Mouse (Mus musculus) liver, postnatal 0 days (tissue): ENCODE measurements at regions not wholly inside any gene's neighbourhood (a gene's known extent, or its start where the extent isn't known, plus 50 kb on each side); places are given as distances from the start of the nearest gene placed in this dataset.

Experiments
- CTCF ChIP-seq: sonication (generic); IDR thresholded peaks from 2 replicates; pipeline ENCODE4 v1.5.1; 2016; ENCODE audit warnings: antibody characterized with exemption, low read depth
- EP300 ChIP-seq: IDR thresholded peaks from 2 replicates; pipeline ENCODE4 v1.6.1; 2016; ENCODE audit warnings: antibody characterized with exemption, low read depth, mild to moderate bottlenecking

- TF ChIP-seq CTCF (no peak), EP300 (no peak)
Measured at GRCm38 (mm10) chr3:66515773-66516406, 219.3 kb upstream of the Veph1 start.
